Comparison of ENCODE assay signal across 8 mouse cellular contexts in the genomic region with DNA sequence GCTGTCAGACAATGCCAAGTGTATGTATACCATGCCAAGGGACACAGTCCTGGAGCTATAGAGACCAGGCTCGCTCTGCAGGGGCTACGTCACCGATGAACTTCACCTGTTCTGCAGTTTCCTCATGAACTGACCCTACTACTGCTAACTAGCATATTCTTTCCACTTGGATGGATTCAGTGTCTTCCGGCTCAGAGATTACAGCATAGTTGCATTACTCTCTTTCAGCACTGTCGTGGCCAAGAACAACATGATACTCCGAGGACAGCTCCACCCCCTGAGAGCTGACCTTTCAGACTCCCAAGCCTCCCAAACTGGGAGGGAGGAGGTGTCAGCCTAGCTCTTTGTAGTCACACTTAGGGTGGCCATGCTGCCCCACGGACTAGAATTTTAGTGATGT.
DNase-seq lines count a peak whose midpoint lies in the region; ATAC-seq and TF ChIP-seq lines count a peak whose summit lies in the region.

No protein-coding gene starts in this region.

- no peak overlapping the region for H3K4me2 ChIP-seq in hindbrain, embryonic 16.5 days (ENCODE audit: low read length)
- no peak overlapping the region; the same call in 1 of the 2 replicates for H3K4me2 ChIP-seq in kidney, embryonic 16.5 days (replicated peaks; ENCODE audit: low read depth, low read length)
- H3K4me2 ChIP-seq in stomach, postnatal 0 days (replicated peaks; ENCODE audit: low read depth), result no peak overlapping the region

- H3K79me2 ChIP-seq in heart, adult 2 months (replicated peaks; ENCODE audit: control insufficient read depth, insufficient read depth, low read length), result peaks cover 11% of the 10 kb centered on the region

- no peak for DNase-seq in hindbrain, embryonic 10.5 days (ENCODE audit: low spot score)
- peak; percentile 85 for DNase-seq in adrenal gland, adult 8-10 months
- peak; percentile 71 to 86 for DNase-seq in heart, adult 2 months
- DNase-seq in stomach, postnatal 0 days (ENCODE audit: low spot score), result no peak
- DNase-seq in natural killer cell, adult 2 months (ENCODE audit: low spot score in 2 of 2), result no peak
- no peak for DNase-seq in B cell, adult 2 months

- no peaks in the 10 kb centered on the region for H3K27me3 ChIP-seq in hindbrain, embryonic 16.5 days (replicated peaks; ENCODE audit: control insufficient read depth, insufficient read depth, low read length)
- H3K27me3 ChIP-seq in hindbrain, embryonic 10.5 days (ENCODE audit: insufficient read depth, poor library complexity, severe bottlenecking), result no peaks in the 10 kb centered on the region
- no peaks in the 10 kb centered on the region for H3K27me3 ChIP-seq in heart, adult 2 months (ENCODE audit: control insufficient read depth, insufficient read depth, low read length)
- H3K27me3 ChIP-seq in kidney, embryonic 16.5 days (ENCODE audit: insufficient read depth, low read length), result no peaks in the 10 kb centered on the region
- no peaks in the 10 kb centered on the region for H3K27me3 ChIP-seq in stomach, postnatal 0 days (ENCODE audit: control insufficient read depth, insufficient read depth, low read length)

- H3K36me3 ChIP-seq in hindbrain, embryonic 16.5 days (ENCODE audit: control insufficient read depth, insufficient read depth, low read length), result no peaks in the 10 kb centered on the region
- H3K36me3 ChIP-seq in hindbrain, embryonic 10.5 days, result no peaks in the 10 kb centered on the region
- H3K36me3 ChIP-seq in heart, adult 2 months (ENCODE audit: control insufficient read depth, insufficient read depth, low read length), result peaks cover 54% of the 10 kb centered on the region
- H3K36me3 ChIP-seq in kidney, embryonic 16.5 days (ENCODE audit: insufficient read depth, low read length), result no peaks in the 10 kb centered on the region
- H3K36me3 ChIP-seq in stomach, postnatal 0 days (ENCODE audit: control insufficient read depth, insufficient read depth, low read length), result no peaks in the 10 kb centered on the region; the same call in 1 of the 2 replicates

- no peak overlapping the region for H3K9ac ChIP-seq in hindbrain, embryonic 16.5 days (ENCODE audit: low read depth, low read length)
- no peak overlapping the region for H3K9ac ChIP-seq in heart, adult 2 months (ENCODE audit: low read depth, low read length)
- no peak overlapping the region; the same call in 1 of the 2 replicates for H3K9ac ChIP-seq in kidney, embryonic 16.5 days (replicated peaks; ENCODE audit: low read length)
- no peak overlapping the region for H3K9ac ChIP-seq in stomach, postnatal 0 days (ENCODE audit: low read length)

- WGBS in hindbrain, embryonic 16.5 days, result 42% methylated on average over 7 of the region's 7 CpGs
- WGBS in hindbrain, embryonic 10.5 days, result 44% methylated on average over 7 of the region's 7 CpGs
- 12% methylated on average over 7 of the region's 7 CpGs for WGBS in heart, adult 2 months
- 20% methylated on average over 7 of the region's 7 CpGs for WGBS in kidney, embryonic 16.5 days
- WGBS in stomach, postnatal 0 days, result 48% methylated on average over 7 of the region's 7 CpGs

- peak; percentile 92 for TF ChIP-seq EP300 in heart, adult 2 months (IDR thresholded peaks at IDR 0.05; ENCODE audit: insufficient read depth, low read depth, low read length)
- no peak for TF ChIP-seq EP300 in stomach, postnatal 0 days (optimal IDR thresholded peaks at IDR 0.05)

- intact Hi-C loops in heart, adult 2 months (cut with DNase I), result loop anchor here (2.0 to 5.0 kb wide), 4 partner anchors 18 to 59 kb away; partner anchors contain the start of gene Mbnl2

- peak; percentile 31; the same call in 1 of the 2 replicates for ATAC-seq in hindbrain, embryonic 16.5 days
- ATAC-seq in kidney, embryonic 16.5 days (ENCODE audit: low FRiP score, low TSS enrichment), result peak; percentile 87
- ATAC-seq in stomach, postnatal 0 days (ENCODE audit: low FRiP score, low TSS enrichment), result no peak

- no peaks in the 10 kb centered on the region for H3K9me3 ChIP-seq in hindbrain, embryonic 16.5 days (ENCODE audit: control insufficient read depth, low read length)
- H3K9me3 ChIP-seq in hindbrain, embryonic 10.5 days, result no peaks in the 10 kb centered on the region
- no peaks in the 10 kb centered on the region for H3K9me3 ChIP-seq in kidney, embryonic 16.5 days (ENCODE audit: low read length)
- H3K9me3 ChIP-seq in stomach, postnatal 0 days (ENCODE audit: control insufficient read depth, low read length), result no peaks in the 10 kb centered on the region

- no peak overlapping the region for H3K4me3 ChIP-seq in hindbrain, embryonic 16.5 days (ENCODE audit: low read length)
- no peak overlapping the region for H3K4me3 ChIP-seq in hindbrain, embryonic 10.5 days
- no peak overlapping the region for H3K4me3 ChIP-seq in heart, adult 2 months
- H3K4me3 ChIP-seq in kidney, embryonic 16.5 days (ENCODE audit: low read length), result no peak overlapping the region
- H3K4me3 ChIP-seq in stomach, postnatal 0 days (ENCODE audit: low read depth, low read length), result no peak overlapping the region

- no peak overlapping the region for H3K27ac ChIP-seq in hindbrain, embryonic 16.5 days (ENCODE audit: low read depth, low read length)
- no peak overlapping the region for H3K27ac ChIP-seq in hindbrain, embryonic 10.5 days
- H3K27ac ChIP-seq in heart, adult 2 months, result peak overlapping the region; percentile 69
- H3K27ac ChIP-seq in kidney, embryonic 16.5 days (ENCODE audit: low read length), result peak overlapping the region; percentile 70
- 0 out of 2 replicates have a peak overlapping the region, but pooled peaks have one; percentile 18 for H3K27ac ChIP-seq in stomach, postnatal 0 days (replicated peaks)

- TF ChIP-seq POLR2A in heart, adult 2 months (IDR thresholded peaks at IDR 0.05; ENCODE audit: insufficient read depth, low read depth, low read length), result no peak

- peaks cover 13% of the 10 kb centered on the region for H3K4me1 ChIP-seq in hindbrain, embryonic 16.5 days (ENCODE audit: control insufficient read depth, insufficient read depth, low read depth, low read length)
- peaks cover 47% of the 10 kb centered on the region for H3K4me1 ChIP-seq in hindbrain, embryonic 10.5 days (replicated peaks)
- H3K4me1 ChIP-seq in heart, adult 2 months (ENCODE audit: control insufficient read depth, insufficient read depth, low read length), result peaks cover 34% of the 10 kb centered on the region
- H3K4me1 ChIP-seq in kidney, embryonic 16.5 days (ENCODE audit: insufficient read depth, low read length), result peaks cover 56% of the 10 kb centered on the region
- H3K4me1 ChIP-seq in stomach, postnatal 0 days (replicated peaks; ENCODE audit: control insufficient read depth, insufficient read depth), result peaks cover 9% of the 10 kb centered on the region

- TF ChIP-seq CTCF in heart, adult 2 months (IDR thresholded peaks at IDR 0.05), result no peak
- TF ChIP-seq CTCF in stomach, postnatal 0 days (IDR thresholded peaks at IDR 0.05; ENCODE audit: low read depth), result no peak

Comparison
In these comparisons a context has a peak if more than half of its experiments do, and no peak if none do; other contexts are left out.
1. H3K27ac ChIP-seq: peak in heart, adult 2 months (single experiment), kidney, embryonic 16.5 days (single experiment) and stomach, postnatal 0 days (single experiment); none in hindbrain, embryonic 16.5 days (single experiment) and hindbrain, embryonic 10.5 days (single experiment).
2. DNase-seq: peak in adrenal gland, adult 8-10 months (single experiment) and heart, adult 2 months (2 of 2); none in hindbrain, embryonic 10.5 days (single experiment), stomach, postnatal 0 days (single experiment), natural killer cell, adult 2 months (0 of 2) and B cell, adult 2 months (0 of 2).